Mouse (Mus musculus) limb, embryonic 15.5 days (tissue): ENCODE measurements around the gene Snx8. TPM values are rescaled to one million over a fixed set of nuclear protein-coding genes. Genes with fewer than 3 reads are reported as not detected.

Experiments used
- ATAC-seq: fragments of 200-750 bp; cut with Nextera tagmentation; 2 replicates; pipeline ENCODE4 v1.8.0; 2017; ENCODE audit warnings: low read depth, moderate TSS enrichment; ENCODE audit not compliant: insufficient number of reproducible peaks, low FRiP score, low TSS enrichment
- H3K27ac ChIP-seq: fragments of 300-500 bp; sonication (generic); 2 replicates; pipeline ENCODE4 v1.5.1; 2015; ENCODE audit warnings: moderate library complexity, mild to moderate bottlenecking, inconsistent platforms
- H3K27me3 ChIP-seq: fragments of 300-500 bp; sonication (generic); 2 replicates; pipeline ENCODE4 v1.6.1; 2015; ENCODE audit warnings: inconsistent platforms
- H3K36me3 ChIP-seq: fragments of 300-500 bp; sonication (generic); 2 replicates; pipeline ENCODE4 v1.6.1; 2015; ENCODE audit warnings: inconsistent platforms
- H3K4me1 ChIP-seq: fragments of 300-500 bp; sonication (generic); 2 replicates; pipeline ENCODE4 v1.6.1; 2015; ENCODE audit warnings: inconsistent platforms
- H3K4me2 ChIP-seq: fragments of 300-500 bp; sonication (generic); 2 replicates; pipeline ENCODE4 v1.6.1; 2015; ENCODE audit warnings: mild to moderate bottlenecking, inconsistent platforms
- H3K4me3 ChIP-seq: fragments of 300-500 bp; sonication (generic); 2 replicates; pipeline ENCODE4 v1.5.1; 2015; ENCODE audit warnings: mild to moderate bottlenecking, inconsistent platforms
- H3K9ac ChIP-seq: fragments of 300-500 bp; sonication (generic); 2 replicates; pipeline ENCODE4 v1.6.1; 2015; ENCODE audit warnings: inconsistent platforms
- H3K9me3 ChIP-seq: fragments of 300-500 bp; sonication (generic); 2 replicates; pipeline ENCODE4 v1.6.1; 2016; ENCODE audit warnings: inconsistent platforms
- WGBS: fragments of 180-500 bp; shearing (Covaris S2); methylation state at CpG from one replicate; pipeline ENCODE4 v1.1.7; 2015; 5-methylcytosine and 5-hydroxymethylcytosine counted together
- polyA plus RNA-seq: library from polyadenylated mRNA; unstranded; fragments of >200 nt; fragmentation: Nextera tagmentation; extraction: Ambion mirVana; gene quantifications from 2 replicates; pipeline ENCODE4 v1.2.1, GENCODE M21; 2015

Gene Snx8
- polyA plus RNA-seq, 1 experiment from 2014 or later: 23.8 TPM

DNA sequence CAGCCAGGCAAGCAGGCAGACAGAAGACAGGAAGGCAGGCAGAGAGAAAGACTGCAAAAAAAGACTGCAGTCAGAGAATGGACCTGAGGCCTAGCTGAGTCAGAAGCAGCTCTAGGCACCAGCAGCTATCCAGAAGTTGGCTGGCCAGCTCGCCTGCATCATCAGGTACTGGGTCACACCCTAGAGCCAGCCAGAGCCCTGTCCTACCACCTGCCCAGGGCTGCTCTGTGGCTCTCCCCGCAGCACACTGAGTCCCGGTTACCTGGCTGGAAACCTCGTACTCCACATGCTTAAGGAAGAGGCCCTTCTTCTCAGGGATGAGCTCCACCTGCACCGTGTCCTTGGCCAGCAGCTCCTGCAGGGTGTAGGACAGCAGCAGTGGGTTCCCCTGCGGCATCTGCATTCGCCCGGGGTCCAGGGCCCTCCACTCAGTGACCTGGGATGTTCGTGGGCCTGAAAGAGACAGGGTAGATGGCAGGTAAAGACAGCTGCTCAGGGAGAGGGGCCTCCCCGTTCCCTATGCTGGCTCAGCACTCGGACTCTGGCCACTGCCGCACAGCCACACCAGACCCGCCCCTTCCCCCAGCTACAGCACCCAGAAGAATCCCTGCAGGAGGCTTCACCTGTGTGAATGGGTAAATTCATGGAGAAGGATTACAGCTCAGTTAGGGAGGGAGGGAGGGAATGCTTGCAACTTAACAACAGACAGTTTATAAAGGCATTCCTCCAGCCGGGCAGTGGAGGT lies 29.0 kb downstream of the Snx8 start:
- H3K4me2 ChIP-seq: no peak overlapping the region
- H3K27ac ChIP-seq: no peak overlapping the region
- ATAC-seq: no peak; the same call in 1 of the 2 replicates
- 75% methylated on average over 14 of the region's 14 CpGs for WGBS
- H3K36me3 ChIP-seq: peaks cover 32% of the 10 kb centered on the region
- no peak overlapping the region for H3K4me3 ChIP-seq
- H3K27me3 ChIP-seq: no peaks in the 10 kb centered on the region
- no peak overlapping the region for H3K9ac ChIP-seq
- H3K4me1 ChIP-seq: no peaks in the 10 kb centered on the region
- H3K9me3 ChIP-seq: no peaks in the 10 kb centered on the region

DNA sequence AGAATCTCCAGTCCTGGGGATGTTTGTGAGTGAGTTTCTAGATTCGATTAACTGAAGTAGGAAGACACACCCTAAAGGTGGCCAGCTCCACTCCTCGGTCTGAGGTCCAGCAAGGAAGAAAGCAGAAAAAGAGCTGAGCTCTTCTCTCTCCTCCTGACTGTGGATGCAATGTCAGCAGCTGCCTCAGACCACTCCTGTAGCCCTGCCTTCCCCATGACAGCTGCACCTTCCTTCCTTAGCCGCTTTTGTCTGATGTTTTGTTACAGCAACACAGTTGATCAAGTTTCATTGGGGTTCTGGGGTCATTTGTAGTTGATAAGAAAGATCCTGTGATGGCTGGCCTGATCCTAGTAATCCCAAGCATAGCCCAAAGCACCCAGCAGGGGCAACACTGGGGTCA lies 31.6 kb downstream of the Snx8 start:
- 84% methylated on average over 3 of the region's 3 CpGs for WGBS
- ATAC-seq: no peak
- H3K4me2 ChIP-seq: no peak overlapping the region
- H3K4me3 ChIP-seq: no peak overlapping the region
- peaks cover 57% of the 10 kb centered on the region for H3K36me3 ChIP-seq
- no peak overlapping the region for H3K27ac ChIP-seq
- H3K9ac ChIP-seq: no peak overlapping the region
- no peaks in the 10 kb centered on the region for H3K9me3 ChIP-seq
- no peaks in the 10 kb centered on the region for H3K4me1 ChIP-seq
- no peaks in the 10 kb centered on the region for H3K27me3 ChIP-seq

DNA sequence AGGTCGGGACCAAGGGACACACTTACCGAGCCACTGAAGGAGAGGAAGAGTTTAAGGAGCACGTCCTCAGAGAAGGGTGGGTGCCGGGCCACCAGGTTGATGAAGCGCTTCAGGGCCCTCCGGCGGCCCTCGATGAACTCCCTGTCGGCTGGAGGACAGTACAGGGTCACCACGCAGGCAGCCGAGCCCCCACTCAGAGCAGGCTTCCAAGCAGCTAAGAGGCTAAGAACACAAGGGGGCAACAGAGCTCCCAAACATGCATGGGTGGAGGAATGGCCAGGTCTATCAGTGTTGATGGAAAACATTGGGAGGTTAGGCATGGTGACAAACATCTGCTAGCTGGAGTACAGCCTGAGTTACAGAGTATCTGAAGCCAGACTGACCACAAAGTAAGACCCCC lies 33.1 kb downstream of the Snx8 start:
- no peak overlapping the region for H3K27ac ChIP-seq
- H3K9ac ChIP-seq: no peak overlapping the region
- no peak for ATAC-seq
- H3K27me3 ChIP-seq: no peaks in the 10 kb centered on the region
- H3K4me2 ChIP-seq: no peak overlapping the region
- no peaks in the 10 kb centered on the region for H3K4me1 ChIP-seq
- 85% methylated on average over 11 of the region's 11 CpGs for WGBS
- no peaks in the 10 kb centered on the region for H3K9me3 ChIP-seq
- no peak overlapping the region for H3K4me3 ChIP-seq
- H3K36me3 ChIP-seq: peaks cover 72% of the 10 kb centered on the region

DNA sequence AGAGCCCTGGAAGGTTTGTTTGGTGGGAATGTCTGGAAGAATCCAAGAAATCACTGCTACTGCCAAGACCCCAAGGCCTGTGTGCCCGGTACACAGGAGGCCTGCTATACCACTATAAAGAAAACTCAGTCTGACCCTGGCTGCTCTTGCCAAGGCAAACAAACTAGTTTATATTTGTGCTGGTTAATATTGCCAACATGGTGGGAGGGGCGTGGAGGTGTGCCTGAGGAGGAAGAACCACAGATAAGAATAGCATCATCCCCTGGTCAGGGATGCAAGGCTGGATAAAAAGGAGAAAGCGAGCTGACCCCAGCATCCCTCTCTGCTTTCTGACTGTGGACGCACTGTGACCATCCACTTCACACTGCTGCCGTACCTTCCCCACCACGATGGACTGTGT lies 36.7 kb downstream of the Snx8 start:
- Histone ChIP-seq H3K4me2 (no peak overlapping the region), H3K27ac (no peak overlapping the region), H3K27me3 (no peaks in the 10 kb centered on the region), H3K9ac (no peak overlapping the region), H3K9me3 (no peaks in the 10 kb centered on the region), H3K4me3 (no peak overlapping the region), H3K36me3 (peaks cover 72% of the 10 kb centered on the region), H3K4me1 (no peaks in the 10 kb centered on the region)
- 96% methylated on average over 6 of the region's 6 CpGs for WGBS
- no peak; the same call in 1 of the 2 replicates for ATAC-seq

DNA sequence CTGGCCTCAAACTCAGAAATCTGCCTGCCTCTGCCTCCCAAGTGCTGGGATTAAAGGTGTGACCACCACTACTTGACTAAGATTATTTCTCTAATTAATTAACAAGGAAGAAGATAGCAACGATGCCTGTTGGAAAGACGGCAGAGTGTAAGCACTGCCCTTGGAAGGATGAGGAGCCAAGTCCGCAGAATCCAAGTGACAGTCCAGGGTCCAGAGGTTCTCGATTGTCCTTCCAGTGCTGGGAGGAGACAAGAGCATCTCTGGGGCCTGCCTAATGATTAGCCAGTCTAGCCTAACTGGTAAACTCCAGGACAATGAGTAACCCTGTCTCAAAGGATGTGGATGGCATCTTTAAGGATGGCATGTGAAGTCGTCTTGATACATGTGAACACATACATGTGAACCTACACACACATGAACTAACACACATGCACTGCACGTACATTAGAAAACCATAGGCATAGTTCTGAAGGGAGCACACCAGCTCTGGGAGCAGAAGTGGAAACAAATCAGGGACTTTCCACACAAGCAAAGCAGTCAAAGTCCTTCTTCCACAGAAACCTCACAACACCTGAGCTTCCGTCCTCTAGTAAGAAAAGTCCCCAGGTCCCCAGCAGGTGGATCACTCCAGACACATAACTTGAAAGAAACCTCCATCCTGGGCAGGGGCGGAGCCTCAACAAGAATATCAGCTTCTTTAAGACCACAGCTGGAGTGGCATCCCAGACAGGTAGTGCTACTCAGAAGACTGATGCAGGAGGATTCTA lies 38.1 kb downstream of the Snx8 start:
- 92% methylated on average over 8 of the region's 8 CpGs for WGBS
- H3K36me3 ChIP-seq: peaks cover 71% of the 10 kb centered on the region
- H3K4me3 ChIP-seq: no peak overlapping the region
- H3K27ac ChIP-seq: no peak overlapping the region
- no peaks in the 10 kb centered on the region for H3K4me1 ChIP-seq
- no peaks in the 10 kb centered on the region for H3K27me3 ChIP-seq
- no peaks in the 10 kb centered on the region for H3K9me3 ChIP-seq
- H3K4me2 ChIP-seq: no peak overlapping the region
- ATAC-seq: no peak
- no peak overlapping the region for H3K9ac ChIP-seq

DNA sequence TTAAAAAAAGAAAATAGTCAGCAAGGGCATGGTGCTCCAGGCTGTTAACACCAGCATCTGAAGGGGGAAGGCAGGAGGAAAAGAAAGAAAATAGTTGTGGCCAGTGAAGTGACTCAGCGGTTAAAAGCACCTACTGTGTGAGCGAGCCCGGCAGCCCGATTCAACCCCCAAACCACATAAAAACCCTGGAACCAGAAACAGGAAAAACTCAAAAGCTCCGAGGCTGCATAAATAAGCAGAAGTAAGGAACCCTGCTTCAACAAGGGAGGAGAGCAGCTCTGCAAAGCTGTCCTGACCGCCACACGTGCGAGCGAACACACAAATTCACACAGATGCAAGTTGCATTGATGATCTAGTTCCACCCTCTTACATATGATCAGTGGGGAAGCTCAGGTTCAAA lies 39.2 kb downstream of the Snx8 start:
- Histone ChIP-seq H3K9me3 (no peaks in the 10 kb centered on the region), H3K4me2 (no peak overlapping the region), H3K4me1 (no peaks in the 10 kb centered on the region), H3K36me3 (peaks cover 71% of the 10 kb centered on the region), H3K4me3 (no peak overlapping the region), H3K9ac (no peak overlapping the region), H3K27ac (no peak overlapping the region), H3K27me3 (no peaks in the 10 kb centered on the region)
- WGBS: 88% methylated on average over 9 of the region's 9 CpGs
- ATAC-seq: no peak

DNA sequence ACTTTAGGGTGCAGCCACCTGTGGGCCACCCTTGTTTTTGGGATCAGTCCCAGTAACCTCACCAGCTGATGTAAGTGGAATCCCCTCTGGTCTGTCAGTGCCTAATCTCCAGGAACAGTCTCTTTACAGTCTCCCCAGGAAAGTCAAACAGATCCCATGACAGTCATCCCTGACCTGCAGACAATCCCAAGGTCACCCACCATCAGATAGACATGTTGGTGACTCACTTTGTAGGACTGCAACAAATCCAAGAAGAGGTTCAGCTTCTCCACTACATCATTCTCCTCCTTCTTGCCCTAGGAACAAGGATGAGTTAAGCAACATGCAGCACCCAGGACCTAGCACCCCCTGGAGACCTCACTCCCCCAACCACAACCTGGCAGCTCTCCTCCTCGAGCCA lies 43.0 kb downstream of the Snx8 start:
- no peaks in the 10 kb centered on the region for H3K9me3 ChIP-seq
- no peaks in the 10 kb centered on the region for H3K4me1 ChIP-seq
- WGBS: 67% methylated on average over 1 of the region's 1 CpGs
- H3K4me2 ChIP-seq: no peak overlapping the region
- H3K36me3 ChIP-seq: peaks cover 55% of the 10 kb centered on the region
- no peak overlapping the region for H3K4me3 ChIP-seq
- no peaks in the 10 kb centered on the region for H3K27me3 ChIP-seq
- H3K27ac ChIP-seq: no peak overlapping the region
- H3K9ac ChIP-seq: no peak overlapping the region
- no peak for ATAC-seq

DNA sequence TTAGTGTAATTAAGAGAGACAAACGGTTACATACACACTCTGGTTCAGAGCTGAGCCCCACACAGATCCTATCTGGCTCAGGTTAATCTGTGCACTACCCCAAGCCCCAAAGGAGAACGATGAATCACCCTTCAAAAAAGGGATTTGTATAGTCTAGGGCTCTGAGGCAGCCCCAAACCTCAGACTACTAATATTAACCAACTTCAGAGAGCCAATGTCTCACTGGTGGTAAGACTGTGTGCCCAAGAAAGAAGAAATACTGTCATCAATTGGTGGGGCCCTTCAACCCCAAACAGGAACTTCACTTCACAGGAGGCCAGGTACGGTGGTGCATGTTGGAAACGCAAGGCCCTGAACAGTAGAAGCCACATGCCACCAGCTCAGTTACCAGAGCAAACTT lies 43.8 kb downstream of the Snx8 start:
- no peaks in the 10 kb centered on the region for H3K9me3 ChIP-seq
- no peak overlapping the region for H3K27ac ChIP-seq
- H3K4me1 ChIP-seq: no peaks in the 10 kb centered on the region
- WGBS: 84% methylated on average over 4 of the region's 4 CpGs
- H3K4me3 ChIP-seq: no peak overlapping the region
- no peak overlapping the region for H3K9ac ChIP-seq
- no peak overlapping the region for H3K4me2 ChIP-seq
- no peak for ATAC-seq
- no peaks in the 10 kb centered on the region for H3K27me3 ChIP-seq
- peaks cover 56% of the 10 kb centered on the region for H3K36me3 ChIP-seq

DNA sequence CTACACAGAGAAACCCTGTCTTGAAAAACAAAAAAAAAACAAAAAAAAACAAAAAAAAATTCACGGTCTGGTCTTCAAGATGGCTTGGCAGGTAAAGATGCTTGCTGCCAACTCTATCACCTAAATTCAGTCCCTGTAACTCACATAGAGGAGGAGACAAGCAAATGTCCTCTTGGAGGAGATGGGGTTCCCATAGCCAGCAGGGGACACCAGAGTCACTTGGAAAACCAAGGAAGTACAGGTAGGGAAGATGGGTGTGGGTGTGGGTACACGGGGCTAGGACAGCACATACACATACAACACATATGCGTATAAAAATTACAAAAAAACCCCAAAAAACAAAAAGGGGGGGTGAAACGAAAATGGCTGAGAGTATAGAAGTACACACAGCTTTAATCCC lies 46.2 kb downstream of the Snx8 start:
- H3K36me3 ChIP-seq: peaks cover 70% of the 10 kb centered on the region
- H3K4me2 ChIP-seq: no peak overlapping the region
- no peak overlapping the region for H3K4me3 ChIP-seq
- no peaks in the 10 kb centered on the region for H3K27me3 ChIP-seq
- H3K27ac ChIP-seq: no peak overlapping the region
- 75% methylated on average over 4 of the region's 4 CpGs for WGBS
- H3K9ac ChIP-seq: no peak overlapping the region
- no peaks in the 10 kb centered on the region for H3K9me3 ChIP-seq
- H3K4me1 ChIP-seq: no peaks in the 10 kb centered on the region
- ATAC-seq: no peak

DNA sequence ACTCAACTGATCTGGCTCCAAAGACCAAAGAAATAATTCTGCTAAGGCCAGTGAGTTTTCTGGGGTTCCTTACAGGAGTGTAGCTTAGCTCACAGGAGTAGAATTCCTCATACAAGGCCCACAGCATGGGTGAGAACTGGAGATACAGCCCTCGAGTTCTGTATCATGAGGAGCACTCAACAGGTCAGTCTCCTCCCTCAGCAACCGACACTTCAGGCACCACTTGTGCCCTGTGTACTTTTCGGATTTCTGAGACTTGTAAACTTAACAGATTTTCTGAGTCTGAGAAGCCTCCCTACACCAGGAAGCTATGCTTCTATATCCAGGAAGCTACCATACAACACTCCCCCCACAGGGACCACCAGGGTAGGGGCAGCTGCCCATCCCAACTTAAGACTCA lies 49.2 kb downstream of the Snx8 start:
- Histone ChIP-seq H3K4me3 (no peak overlapping the region), H3K4me1 (no peaks in the 10 kb centered on the region), H3K4me2 (no peak overlapping the region), H3K36me3 (peaks cover 57% of the 10 kb centered on the region), H3K9ac (no peak overlapping the region), H3K27me3 (no peaks in the 10 kb centered on the region), H3K9me3 (no peaks in the 10 kb centered on the region), H3K27ac (no peak overlapping the region)
- no peak for ATAC-seq
- 71% methylated on average over 3 of the region's 3 CpGs for WGBS

DNA sequence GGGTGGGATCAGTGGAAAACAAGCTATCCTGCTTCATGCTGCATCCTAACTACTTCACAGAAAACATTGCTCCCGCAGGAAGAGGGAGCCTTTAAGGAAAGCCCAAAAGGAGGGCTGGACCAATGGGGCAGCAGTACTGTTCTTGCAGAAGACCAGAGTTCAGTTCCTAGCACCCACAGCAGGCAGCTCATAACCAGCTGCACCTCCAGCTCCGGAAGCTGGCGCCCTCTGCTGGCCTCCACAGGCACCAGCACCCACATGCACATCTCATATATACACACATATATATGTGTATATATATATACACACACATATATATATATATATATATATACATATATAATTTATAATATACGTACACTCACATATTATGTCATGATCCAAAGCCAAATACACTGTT lies 50.3 kb downstream of the Snx8 start:
- H3K27me3 ChIP-seq: no peaks in the 10 kb centered on the region
- WGBS: 99% methylated on average over 4 of the region's 4 CpGs
- H3K9ac ChIP-seq: no peak overlapping the region
- no peak overlapping the region for H3K4me3 ChIP-seq
- H3K4me1 ChIP-seq: no peaks in the 10 kb centered on the region
- peaks cover 48% of the 10 kb centered on the region for H3K36me3 ChIP-seq
- no peaks in the 10 kb centered on the region for H3K9me3 ChIP-seq
- H3K4me2 ChIP-seq: no peak overlapping the region
- no peak for ATAC-seq
- no peak overlapping the region for H3K27ac ChIP-seq

DNA sequence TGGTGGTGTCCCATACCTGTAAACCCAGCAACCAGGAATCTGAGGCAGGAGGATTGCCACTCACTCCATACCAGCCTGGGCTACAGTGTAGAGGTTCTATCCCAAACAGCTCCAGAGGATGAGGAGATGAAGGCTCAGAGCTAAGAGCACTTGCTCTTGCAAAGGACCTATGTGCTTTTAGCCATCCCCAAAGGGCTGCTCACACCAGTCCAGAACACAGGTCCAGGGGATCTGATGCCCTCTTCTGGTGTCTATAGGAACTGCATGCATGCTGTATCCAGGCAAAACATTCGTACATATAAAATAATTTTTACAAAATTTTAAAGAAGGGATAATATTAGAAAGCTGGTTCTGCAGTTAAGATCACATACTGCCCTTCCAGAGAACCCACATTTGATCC lies 52.4 kb downstream of the Snx8 start:
- H3K9me3 ChIP-seq: no peaks in the 10 kb centered on the region
- no peak overlapping the region for H3K4me3 ChIP-seq
- H3K27me3 ChIP-seq: no peaks in the 10 kb centered on the region
- 81% methylated on average over 1 of the region's 1 CpGs for WGBS
- H3K9ac ChIP-seq: no peak overlapping the region
- H3K4me2 ChIP-seq: no peak overlapping the region
- ATAC-seq: no peak
- H3K27ac ChIP-seq: no peak overlapping the region
- H3K4me1 ChIP-seq: peaks cover 8% of the 10 kb centered on the region; the same call in 1 of the 2 replicates
- H3K36me3 ChIP-seq: peaks cover 43% of the 10 kb centered on the region
